Mouse (Mus musculus) forebrain, embryonic 12.5 days (tissue): ENCODE data around the gene Slc24a4. TPM values are rescaled to one million over a fixed set of nuclear protein-coding genes. Genes with fewer than 3 reads are reported as not detected.
A peak's percentile ranks its signal among the peaks of the same experiment; 100 is the strongest.
"Not testable (repeated sequence)": the region's sequence is repeated elsewhere in the genome, so short reads cannot be mapped to it uniquely, and the experiment has no call there.

Source experiments
- ATAC-seq: fragments of 200-750 bp; cut with Nextera tagmentation; 2 replicates; pipeline ENCODE4 v1.8.0; 2017; ENCODE audit warnings: moderate TSS enrichment; ENCODE audit not compliant: low FRiP score
- H3K27ac ChIP-seq: fragments of 300-500 bp; sonication (generic); 2 replicates; pipeline ENCODE4 v1.5.1; 2016; ENCODE audit warnings: mild to moderate bottlenecking
- H3K27me3 ChIP-seq: fragments of 300-500 bp; sonication (generic); 2 replicates; pipeline ENCODE4 v1.6.1; 2016; ENCODE audit warnings: mild to moderate bottlenecking
- H3K36me3 ChIP-seq: fragments of 300-500 bp; sonication (generic); replicated peaks from 2 replicates; pipeline ENCODE4 v1.6.1; 2016; ENCODE audit warnings: mild to moderate bottlenecking
- H3K4me1 ChIP-seq: fragments of 300-500 bp; sonication (generic); 2 replicates; pipeline ENCODE4 v1.6.1; 2016
- H3K4me2 ChIP-seq: fragments of 300-500 bp; sonication (generic); 2 replicates; pipeline ENCODE4 v1.6.1; 2016; ENCODE audit warnings: mild to moderate bottlenecking, moderate library complexity
- H3K4me3 ChIP-seq: fragments of 300-500 bp; sonication (generic); replicated peaks from 2 replicates; pipeline ENCODE4 v1.5.1; 2016; ENCODE audit warnings: mild to moderate bottlenecking
- H3K9ac ChIP-seq: fragments of 300-500 bp; sonication (generic); 2 replicates; pipeline ENCODE4 v1.6.1; 2016; ENCODE audit warnings: mild to moderate bottlenecking
- H3K9me3 ChIP-seq: fragments of 300-500 bp; sonication (generic); 2 replicates; pipeline ENCODE4 v1.6.1; 2016
- WGBS: fragments of 180-500 bp; shearing (Covaris S2); methylation state at CpG from one replicate; pipeline ENCODE4 v1.1.7; 2016; 5-methylcytosine and 5-hydroxymethylcytosine counted together
- polyA plus RNA-seq: library from polyadenylated mRNA; unstranded; fragments of >200 nt; fragmentation: Nextera tagmentation; extraction: Ambion mirVana; gene quantifications from 2 replicates; pipeline ENCODE4 v1.2.1, GENCODE M21; 2016

Slc24a4 gene
- polyA plus RNA-seq, 1 experiment from 2014 or later: 0.31 TPM

DNA sequence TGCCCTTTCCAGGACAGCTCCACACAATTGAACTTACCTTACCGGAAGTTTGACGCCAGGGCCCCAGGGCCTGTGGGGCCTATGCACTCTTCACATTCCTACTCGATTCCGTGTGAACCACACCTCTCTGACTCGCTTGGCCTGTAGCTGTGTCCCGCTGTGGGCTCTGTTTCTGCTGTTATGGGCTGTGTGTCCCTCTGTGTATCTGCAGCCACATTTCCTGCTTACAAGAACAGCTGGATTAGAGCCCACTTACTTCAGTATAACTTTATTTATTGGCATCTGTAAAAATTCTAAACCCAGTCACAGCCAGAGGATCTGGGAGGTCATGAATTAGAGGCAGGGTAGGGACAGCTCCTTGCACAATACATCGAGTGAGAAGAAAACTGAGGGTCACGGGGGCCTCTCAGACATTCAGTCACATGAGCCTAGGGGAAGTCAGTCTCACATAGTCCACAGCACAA lies 133.4 kb downstream of the Slc24a4 start:
- 68% methylated on average over 8 of the region's 8 CpGs for WGBS
- Histone ChIP-seq H3K4me3 (no peak overlapping the region), H3K27me3 (no peaks in the 10 kb centered on the region), H3K9ac (no peak overlapping the region), H3K4me1 (no peaks in the 10 kb centered on the region), H3K36me3 (no peaks in the 10 kb centered on the region), H3K27ac (no peak overlapping the region), H3K4me2 (no peak overlapping the region), H3K9me3 (no peaks in the 10 kb centered on the region)
- no peak for ATAC-seq

GRCm38 (mm10) chr12:102262809-102263208 lies 134.3 kb downstream of the Slc24a4 start:
- Histone ChIP-seq H3K9me3 (no peaks in the 10 kb centered on the region), H3K4me1 (no peaks in the 10 kb centered on the region), H3K4me3 (no peak overlapping the region), H3K27me3 (no peaks in the 10 kb centered on the region), H3K9ac (no peak overlapping the region), H3K4me2 (no peak overlapping the region), H3K27ac (no peak overlapping the region), H3K36me3 (no peaks in the 10 kb centered on the region)
- ATAC-seq: no peak
- 97% methylated on average over 2 of the region's 2 CpGs for WGBS

DNA sequence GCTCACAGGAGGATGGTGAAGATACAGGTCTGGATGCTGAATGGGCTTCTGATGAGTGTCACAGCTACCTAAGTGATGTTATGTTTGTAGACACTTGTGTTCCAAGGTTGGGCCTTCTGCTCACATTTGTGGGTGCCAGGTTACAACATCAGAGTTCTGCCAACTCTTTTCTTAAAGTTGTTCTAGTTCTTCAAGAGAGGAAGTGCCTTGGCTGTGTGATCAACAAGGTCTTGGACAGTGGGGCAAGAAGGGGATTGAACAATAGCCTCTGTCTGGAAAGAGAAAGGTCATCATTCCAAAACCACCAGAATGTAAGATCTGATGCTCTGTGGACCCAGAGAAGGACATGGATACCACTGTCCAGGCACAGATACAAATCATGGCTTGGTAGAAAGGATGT lies 134.7 kb downstream of the Slc24a4 start:
- Histone ChIP-seq H3K27me3 (no peaks in the 10 kb centered on the region), H3K4me2 (no peak overlapping the region), H3K4me1 (no peaks in the 10 kb centered on the region), H3K36me3 (no peaks in the 10 kb centered on the region), H3K4me3 (no peak overlapping the region), H3K9ac (no peak overlapping the region), H3K27ac (no peak overlapping the region), H3K9me3 (no peaks in the 10 kb centered on the region)
- no peak for ATAC-seq

DNA sequence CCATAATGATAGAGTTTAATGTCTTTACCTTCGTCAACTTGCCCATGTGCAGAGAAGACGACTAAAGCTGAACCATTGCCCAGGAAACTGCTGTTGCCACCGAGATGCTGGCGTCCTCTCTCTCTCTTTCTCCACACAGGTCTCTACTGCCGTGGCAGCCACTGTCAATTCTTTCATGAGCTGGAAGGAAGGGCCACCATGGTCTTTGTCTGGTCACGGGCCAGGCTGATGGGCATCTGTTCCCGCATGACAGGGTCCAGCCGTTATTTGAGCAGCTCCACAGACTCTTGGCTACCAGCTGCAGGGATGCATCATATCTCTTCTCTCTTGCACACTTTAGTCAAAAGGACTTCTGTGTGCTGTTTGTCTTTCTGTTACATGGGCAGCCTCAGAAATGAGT lies 137.9 kb downstream of the Slc24a4 start:
- Histone ChIP-seq H3K4me3 (no peak overlapping the region), H3K9me3 (no peaks in the 10 kb centered on the region), H3K4me2 (no peak overlapping the region), H3K27me3 (no peaks in the 10 kb centered on the region), H3K27ac (no peak overlapping the region), H3K4me1 (no peaks in the 10 kb centered on the region), H3K36me3 (no peaks in the 10 kb centered on the region), H3K9ac (no peak overlapping the region)
- ATAC-seq: no peak
- WGBS: 88% methylated on average over 8 of the region's 8 CpGs

DNA sequence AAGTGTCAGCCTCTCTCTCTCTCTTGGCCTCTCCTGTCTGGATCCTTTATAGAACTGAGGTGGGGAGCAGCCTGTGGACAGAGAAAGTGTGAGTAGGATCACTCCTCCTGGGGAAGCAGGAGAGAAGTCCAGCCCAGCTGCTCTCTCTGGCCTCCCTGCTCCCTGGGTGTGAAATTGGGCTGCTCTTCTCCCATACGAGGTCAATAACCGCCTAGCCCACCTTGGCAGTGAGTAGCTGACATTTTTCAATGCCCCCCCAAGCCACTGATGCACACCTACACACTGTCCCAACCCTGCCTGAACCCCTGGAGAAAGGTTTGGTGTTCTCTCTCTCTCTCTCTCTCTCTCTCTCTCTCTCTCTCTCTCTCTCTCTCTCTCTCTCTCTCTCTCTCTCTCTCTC lies 140.6 kb downstream of the Slc24a4 start:
- 65% methylated on average over 2 of the region's 2 CpGs for WGBS
- no peak overlapping the region for H3K27ac ChIP-seq
- H3K9ac ChIP-seq: no peak overlapping the region
- H3K27me3 ChIP-seq: no peaks in the 10 kb centered on the region
- H3K4me1 ChIP-seq: no peaks in the 10 kb centered on the region
- no peaks in the 10 kb centered on the region for H3K36me3 ChIP-seq
- H3K4me2 ChIP-seq: no peak overlapping the region
- no peak for ATAC-seq
- no peaks in the 10 kb centered on the region for H3K9me3 ChIP-seq
- no peak overlapping the region for H3K4me3 ChIP-seq

- no peak overlapping the region for H3K4me3 ChIP-seq
- H3K9ac ChIP-seq: no peak overlapping the region
- no peaks in the 10 kb centered on the region for H3K27me3 ChIP-seq
- no peak overlapping the region for H3K4me2 ChIP-seq
- no peaks in the 10 kb centered on the region for H3K9me3 ChIP-seq
- H3K27ac ChIP-seq: no peak overlapping the region
- no peak for ATAC-seq
- no peaks in the 10 kb centered on the region for H3K36me3 ChIP-seq
- WGBS: 90% methylated on average over 6 of the region's 6 CpGs
- no peaks in the 10 kb centered on the region for H3K4me1 ChIP-seq
These were observed 142.4 kb downstream of the Slc24a4 start for GRCm38 (mm10) chr12:102270776-102271405.

GRCm38 (mm10) chr12:102271447-102271846 lies 142.9 kb downstream of the Slc24a4 start:
- no peak for ATAC-seq
- H3K36me3 ChIP-seq: no peaks in the 10 kb centered on the region
- H3K4me2 ChIP-seq: no peak overlapping the region
- H3K4me3 ChIP-seq: no peak overlapping the region
- 81% methylated on average over 4 of the region's 4 CpGs for WGBS
- no peaks in the 10 kb centered on the region for H3K27me3 ChIP-seq
- H3K9ac ChIP-seq: no peak overlapping the region
- H3K4me1 ChIP-seq: no peaks in the 10 kb centered on the region
- H3K9me3 ChIP-seq: no peaks in the 10 kb centered on the region
- no peak overlapping the region for H3K27ac ChIP-seq

GRCm38 (mm10) chr12:102275833-102276443 lies 147.4 kb downstream of the Slc24a4 start:
- no peak overlapping the region for H3K9ac ChIP-seq
- H3K4me2 ChIP-seq: no peak overlapping the region
- H3K4me3 ChIP-seq: no peak overlapping the region
- H3K36me3 ChIP-seq: no peaks in the 10 kb centered on the region
- no peak for ATAC-seq
- H3K4me1 ChIP-seq: no peaks in the 10 kb centered on the region
- H3K27me3 ChIP-seq: peaks cover 6% of the 10 kb centered on the region
- no peaks in the 10 kb centered on the region for H3K9me3 ChIP-seq
- 69% methylated on average over 7 of the region's 7 CpGs for WGBS
- H3K27ac ChIP-seq: no peak overlapping the region

DNA sequence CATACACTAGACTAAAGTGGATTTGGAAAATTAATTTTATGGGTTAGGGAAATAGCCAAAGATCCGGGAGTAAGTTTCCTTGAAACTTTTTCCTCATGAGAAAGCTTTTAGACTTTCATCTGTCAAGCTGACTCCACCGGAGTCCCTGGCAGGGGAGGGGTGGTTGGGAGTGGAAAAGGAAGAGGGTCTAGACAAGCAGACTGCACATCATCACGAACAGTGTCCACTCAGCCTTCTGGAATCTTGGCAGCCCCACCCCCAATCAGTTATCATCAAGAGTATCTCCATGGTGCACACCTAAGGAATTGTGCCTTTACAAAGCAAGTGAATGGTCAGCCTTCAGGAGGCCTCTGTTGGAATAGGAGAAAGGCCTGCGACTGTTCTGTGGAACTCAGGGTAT lies 151.8 kb downstream of the Slc24a4 start:
- not testable (repeated sequence) for H3K4me2 ChIP-seq, H3K36me3 ChIP-seq, H3K9me3 ChIP-seq, H3K4me3 ChIP-seq, H3K27ac ChIP-seq, ATAC-seq, H3K9ac ChIP-seq
- Histone ChIP-seq H3K4me1 (peaks cover 20% of the 10 kb centered on the region), H3K27me3 (peaks cover 43% of the 10 kb centered on the region)
- 76% methylated on average over 4 of the region's 4 CpGs for WGBS

DNA sequence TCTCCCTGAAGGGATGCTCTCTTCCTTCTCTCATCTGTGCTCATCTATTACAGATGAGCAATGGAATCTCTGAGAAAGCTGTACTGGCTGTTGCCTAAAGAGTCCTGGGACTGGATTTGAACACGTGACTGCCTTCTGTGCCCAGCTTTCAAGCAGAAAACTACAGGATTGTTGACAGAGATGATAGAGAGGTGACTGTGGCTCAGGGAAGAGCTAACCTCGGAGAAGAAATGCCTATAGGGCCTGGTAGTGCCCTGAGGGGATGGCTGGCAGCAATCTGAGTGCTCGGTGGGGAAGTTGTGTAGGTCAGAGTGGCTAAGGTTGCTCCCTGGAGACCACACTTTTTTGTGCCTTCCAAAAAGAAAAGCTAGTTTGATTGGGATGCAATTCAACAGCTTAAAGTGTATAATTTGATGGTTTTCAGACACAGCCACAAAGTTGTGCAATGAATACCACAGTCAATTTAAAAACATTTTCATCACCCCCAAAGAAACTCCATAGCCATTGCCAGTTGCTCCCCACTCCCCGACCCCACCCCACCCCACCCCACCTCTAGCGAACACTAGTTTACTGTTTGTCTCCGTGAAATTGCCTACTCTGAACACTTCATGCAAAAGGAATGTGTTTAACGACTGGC lies 152.5 kb downstream of the Slc24a4 start:
- no peak for ATAC-seq
- Histone ChIP-seq H3K36me3 (no peaks in the 10 kb centered on the region), H3K9ac (no peak overlapping the region), H3K27ac (no peak overlapping the region), H3K4me1 (peaks cover 20% of the 10 kb centered on the region), H3K9me3 (no peaks in the 10 kb centered on the region), H3K4me2 (no peak overlapping the region), H3K27me3 (peaks cover 49% of the 10 kb centered on the region), H3K4me3 (no peak overlapping the region)
- WGBS: 60% methylated on average over 7 of the region's 7 CpGs

GRCm38 (mm10) chr12:102282126-102282525 lies 153.6 kb downstream of the Slc24a4 start:
- 50% methylated on average over 2 of the region's 2 CpGs for WGBS
- H3K4me3 ChIP-seq: no peak overlapping the region
- H3K9ac ChIP-seq: no peak overlapping the region
- peaks cover 49% of the 10 kb centered on the region for H3K27me3 ChIP-seq
- H3K4me1 ChIP-seq: peaks cover 20% of the 10 kb centered on the region
- H3K36me3 ChIP-seq: no peaks in the 10 kb centered on the region
- ATAC-seq: no peak
- peak overlapping the region; percentile 96; the same call in 1 of the 2 replicates for H3K4me2 ChIP-seq
- H3K9me3 ChIP-seq: no peaks in the 10 kb centered on the region
- no peak overlapping the region for H3K27ac ChIP-seq

GRCm38 (mm10) chr12:102282763-102283482 lies 154.4 kb downstream of the Slc24a4 start, which contains the start of gene Rin3:
Rin3 (plus strand) TSS chr12:102283048.
- Histone ChIP-seq H3K4me3 (peak within 1 kb of the TSS; percentile 56), H3K27ac (0 out of 2 replicates have a peak within 1 kb of the TSS, but pooled peaks have one; percentile 13), H3K4me2 (peak within 1 kb of the TSS; percentile 96), H3K27me3 (peaks cover 49% of the 10 kb centered on the region), H3K4me1 (peaks cover 20% of the 10 kb centered on the region), H3K36me3 (no peaks in the 10 kb centered on the region), H3K9me3 (no peaks in the 10 kb centered on the region), H3K9ac (peak within 1 kb of the TSS; percentile 69)
- peak; percentile 72 for ATAC-seq
- 2% methylated on average over 62 of the region's 75 CpGs for WGBS
